Mouse (Mus musculus) lung, adult 18-20 months (tissue): ENCODE measurements at regions not wholly inside any gene's neighbourhood (a gene's known extent, or its start where the extent isn't known, plus 50 kb on each side); places are given as distances from the start of the nearest gene placed in this dataset.

Experiments
- DNase-seq, 2 experiments: peaks; one replicate each; pipeline ENCODE4 v3.0.0; 2022; ENCODE audit warnings: mixed read lengths in 2 of 2

DNA sequence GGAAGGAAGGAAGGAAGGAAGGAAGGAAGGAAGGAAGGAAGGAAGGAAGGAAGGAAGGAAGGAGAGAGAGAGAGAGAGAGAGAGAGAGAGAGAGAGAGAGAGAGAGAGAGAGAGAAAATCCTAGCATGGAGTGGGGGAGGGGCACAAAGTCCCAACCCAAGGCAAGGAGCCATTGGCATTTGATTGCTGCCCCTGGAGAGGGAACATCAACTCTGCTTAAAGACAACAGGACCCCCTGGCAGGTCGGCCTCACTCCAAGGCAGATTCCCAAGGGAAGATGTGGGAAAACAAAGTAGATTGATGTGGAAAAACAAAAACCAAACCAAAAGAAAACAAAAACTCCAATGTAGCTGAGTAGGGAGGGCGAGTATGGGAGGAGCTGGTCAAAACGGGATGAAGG is 49.9 kb upstream of the Fzd10 start:
- DNase-seq: no peak

DNA sequence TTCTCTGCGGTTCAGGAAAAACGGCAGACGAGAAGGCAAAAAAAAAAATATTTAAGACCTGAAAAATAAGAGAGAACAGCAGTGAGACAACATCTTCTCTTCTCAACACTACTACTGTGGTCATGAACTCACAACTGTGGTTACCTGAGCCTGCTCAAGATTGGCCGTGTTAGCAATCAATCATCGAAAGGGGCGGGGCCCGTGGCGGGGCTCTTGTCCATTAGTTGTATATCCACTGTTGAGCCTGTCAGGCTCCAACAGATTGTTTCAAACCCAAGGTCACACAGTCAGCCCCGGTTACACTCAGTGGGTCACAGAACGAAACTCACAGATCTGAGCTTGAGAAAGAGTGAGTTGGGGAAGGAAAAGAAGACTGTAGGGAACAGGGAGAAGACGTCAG is 50.8 kb upstream of the Fzd10 start:
- no peak for DNase-seq

DNA sequence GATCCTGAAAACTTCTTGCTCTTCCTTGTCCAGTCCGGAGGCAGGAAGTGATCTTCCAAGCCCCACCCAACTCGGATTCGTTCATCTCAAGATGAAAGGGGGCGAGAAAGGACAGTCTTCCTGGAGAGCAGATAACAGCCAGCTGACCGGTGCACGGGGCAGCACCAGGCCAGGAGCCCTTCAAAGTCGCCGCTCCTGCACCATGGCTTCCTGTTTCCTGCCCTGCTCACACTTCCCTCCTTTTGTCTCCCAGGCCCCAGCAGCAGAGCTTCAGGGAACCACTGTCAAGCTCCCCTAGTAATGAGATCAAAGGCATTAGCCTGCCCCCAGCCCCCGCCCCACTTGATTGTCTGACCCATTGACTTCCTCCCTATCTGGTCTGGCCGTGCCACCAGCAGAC is 58.6 kb upstream of the Fzd10 start:
- DNase-seq: peak in 1 of 2 experiments; percentile 2

DNA sequence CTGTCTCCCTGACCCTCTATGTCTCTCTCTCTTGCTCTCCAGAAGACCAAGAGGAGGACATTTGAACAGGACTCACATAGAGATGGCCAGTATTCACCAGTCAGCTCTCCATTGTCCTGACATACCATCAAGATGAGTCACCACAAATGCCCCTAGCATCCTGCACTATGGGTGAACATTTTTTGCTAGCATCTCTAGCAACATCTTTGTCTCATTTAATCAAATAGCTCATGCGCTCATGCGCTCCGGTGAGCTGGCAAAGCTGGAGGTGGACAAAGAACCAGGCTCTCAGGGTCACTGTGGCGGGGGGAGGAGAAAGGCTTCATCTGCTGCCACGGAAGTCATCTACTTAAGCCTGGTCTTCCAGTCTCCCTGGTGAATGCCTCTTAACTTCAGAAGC is 62.0 kb upstream of the Fzd10 start:
- DNase-seq: no peak

DNA sequence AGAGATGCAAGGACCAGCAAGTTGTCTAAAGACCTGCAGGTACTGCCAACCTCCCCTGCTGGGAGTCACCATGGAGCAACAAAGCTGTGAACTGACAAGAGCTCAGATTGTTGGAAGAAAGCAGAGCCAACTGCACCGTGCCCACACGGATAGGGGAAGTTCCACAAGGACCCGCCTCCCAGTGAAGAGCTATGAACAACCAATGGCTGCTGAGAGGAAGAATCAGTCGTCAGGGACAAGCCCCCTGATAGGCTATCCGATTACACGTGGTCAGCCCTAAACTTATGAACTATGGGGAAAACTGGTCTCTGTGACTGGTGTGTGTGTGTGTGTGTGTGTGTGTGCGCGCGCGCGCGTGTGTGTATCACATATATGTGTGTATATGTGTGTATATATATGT is 63.4 kb upstream of the Fzd10 start:
- no peak for DNase-seq

DNA sequence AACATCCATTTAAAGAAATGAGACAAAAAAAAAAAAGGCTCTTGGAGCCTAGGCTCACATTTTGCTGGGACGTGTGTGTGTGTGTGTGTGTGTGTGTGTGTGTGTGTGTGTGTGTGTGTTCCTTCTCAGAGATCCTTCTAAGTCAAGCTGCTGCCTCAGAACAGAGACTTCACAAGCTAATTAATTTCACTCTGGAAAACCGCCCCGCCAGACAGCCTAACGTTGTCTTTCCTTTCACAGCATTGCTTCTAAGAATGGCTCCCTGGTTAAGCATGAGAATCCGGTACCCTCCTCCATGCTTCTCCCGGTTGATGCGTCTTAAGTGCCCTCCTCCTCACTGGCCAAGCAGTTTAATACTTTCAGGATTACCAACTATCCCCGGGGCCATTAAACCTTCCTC is 64.3 kb upstream of the Fzd10 start:
- no peak for DNase-seq

DNA sequence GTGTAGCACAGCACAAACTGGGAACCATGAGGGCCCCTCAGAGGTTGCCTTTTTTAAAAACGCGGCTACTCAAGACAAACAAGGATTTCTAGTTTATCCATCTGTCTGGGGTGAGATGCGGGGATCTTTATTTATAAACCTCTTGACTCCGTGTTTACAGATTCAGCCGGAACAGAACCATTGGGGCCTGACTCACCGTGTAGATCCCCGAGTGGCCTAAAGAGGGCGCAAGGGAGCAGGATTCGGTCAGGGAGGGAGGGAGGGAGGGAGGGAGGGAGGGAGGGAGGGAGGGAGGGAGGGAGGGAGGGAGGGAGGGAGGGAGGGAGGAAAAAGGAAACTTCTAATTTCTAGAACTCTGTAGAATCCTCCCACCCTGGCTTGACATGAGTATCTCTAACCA is 73.4 kb upstream of the Fzd10 start:
- DNase-seq: no peak

DNA sequence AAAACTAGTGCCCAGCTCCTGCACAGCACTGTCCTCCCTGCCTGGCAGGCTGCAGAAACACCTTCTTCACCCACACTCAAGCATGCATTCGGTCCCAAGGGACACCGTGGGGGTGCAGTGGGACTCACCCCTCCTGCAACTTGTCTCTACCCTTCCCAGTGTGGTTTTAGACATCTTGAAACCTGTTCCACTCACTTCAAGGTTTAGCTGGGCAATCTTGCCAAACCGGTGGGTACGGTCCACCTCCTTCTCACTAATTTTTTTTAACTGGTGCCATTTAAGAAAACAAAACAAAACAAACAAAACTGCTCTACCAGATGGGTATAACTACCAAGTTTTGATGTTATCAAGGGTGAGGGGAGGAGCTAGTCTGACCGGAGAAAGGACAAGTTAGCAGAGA is 74.2 kb upstream of the Fzd10 start:
- DNase-seq: no peak

DNA sequence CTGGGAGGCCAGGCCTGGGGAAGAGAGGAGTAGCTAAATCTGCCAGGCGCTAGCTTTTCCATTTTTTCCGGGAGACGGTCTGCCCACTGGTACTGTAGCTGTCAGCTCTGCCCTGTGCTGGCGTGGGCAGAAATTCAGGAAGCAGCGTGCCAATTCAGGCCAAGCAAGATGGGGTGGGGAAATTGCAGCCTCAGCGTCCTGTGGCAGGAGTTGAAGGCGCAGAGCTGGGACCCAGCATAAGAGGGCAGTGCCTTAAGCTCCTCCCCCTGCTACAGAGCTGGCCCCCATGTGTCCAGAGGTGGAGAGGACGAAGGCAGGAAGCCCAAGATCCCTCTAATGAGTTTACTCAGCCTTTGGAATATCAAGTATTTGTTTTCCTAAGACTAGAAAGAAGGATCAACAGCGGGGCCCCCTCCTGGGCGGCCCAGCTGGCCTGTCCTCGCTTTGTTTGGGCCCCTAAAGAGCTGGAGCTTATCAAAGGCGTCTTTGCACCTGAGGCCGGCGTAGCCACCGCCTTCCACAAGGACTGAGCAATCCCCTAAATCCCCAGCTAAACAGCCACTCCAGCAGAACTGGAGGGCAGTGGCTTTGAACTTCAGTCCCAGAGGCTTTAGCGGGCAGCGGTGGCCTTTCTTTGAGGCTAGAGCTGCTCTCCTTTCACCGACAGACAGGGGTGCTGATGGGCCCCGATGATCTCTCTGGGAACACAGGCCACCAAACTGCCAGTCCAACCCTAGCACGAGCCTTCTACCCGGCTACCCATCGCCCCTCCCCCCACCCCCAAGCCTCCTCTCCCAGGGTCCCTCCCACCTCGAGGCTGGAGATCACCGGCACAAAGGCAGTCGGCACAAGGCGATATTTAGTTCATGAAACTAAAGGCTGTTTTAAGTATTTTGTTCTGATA is 76.0 kb upstream of the Fzd10 start:
- DNase-seq: no peak

DNA sequence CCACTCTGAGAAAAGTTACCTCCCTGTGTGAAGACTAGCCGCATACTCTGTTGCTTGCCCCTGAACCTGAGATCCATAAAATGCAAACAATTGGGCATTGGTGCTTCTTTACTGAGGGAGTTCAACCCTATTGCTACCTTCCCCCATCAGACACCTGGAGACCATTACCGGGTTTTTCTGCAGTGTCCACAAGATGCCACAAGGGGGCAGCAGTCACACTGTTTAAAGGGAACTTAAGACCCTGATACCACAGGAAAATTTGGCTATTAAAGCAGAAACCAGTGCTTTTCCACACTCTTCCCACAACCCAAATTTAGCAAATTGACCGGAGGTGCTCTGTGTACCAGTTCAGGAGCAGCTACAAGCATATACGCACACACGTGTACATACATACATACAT is 78.0 kb upstream of the Fzd10 start:
- DNase-seq: no peak

DNA sequence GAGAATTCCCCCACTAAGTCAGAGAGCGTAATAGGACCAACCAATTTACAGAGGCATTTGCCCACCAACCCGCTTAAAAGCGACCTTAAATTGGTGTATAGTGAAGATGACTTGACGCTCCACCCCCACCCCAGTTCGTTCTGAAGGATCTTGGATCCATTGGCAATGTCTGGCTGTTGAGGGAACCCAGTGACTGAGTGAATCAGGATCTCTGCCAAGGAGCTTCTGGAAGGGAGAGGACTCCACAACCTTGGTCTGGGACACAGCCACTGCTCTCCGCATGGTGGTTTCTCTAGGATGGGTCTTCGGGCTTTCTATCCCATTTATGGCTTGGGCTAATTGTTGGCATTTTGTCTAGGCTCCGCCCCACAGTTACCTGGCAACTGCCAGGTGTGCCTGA is 83.3 kb upstream of the Fzd10 start:
- no peak for DNase-seq

DNA sequence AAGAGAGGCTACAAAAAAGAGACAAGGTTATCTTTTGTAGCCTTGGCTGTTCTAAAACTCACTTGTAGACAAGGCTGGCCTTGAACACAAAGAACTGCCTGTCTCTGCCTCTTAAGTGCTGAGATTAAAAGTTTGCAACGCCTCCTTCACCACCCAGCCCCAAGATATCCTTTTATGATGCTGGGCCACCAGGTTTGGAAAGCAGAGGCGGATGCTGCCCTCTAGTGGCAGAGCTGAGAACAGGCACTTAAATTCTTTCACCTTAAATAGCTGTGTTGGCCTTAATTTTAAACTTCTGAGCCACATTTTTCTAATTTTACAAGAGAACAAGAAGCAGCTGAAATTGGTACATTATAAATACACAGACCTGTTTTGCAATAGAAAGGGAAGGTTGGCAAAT is 82.5 kb upstream of the Tmem132d start:
- no peak for DNase-seq

DNA sequence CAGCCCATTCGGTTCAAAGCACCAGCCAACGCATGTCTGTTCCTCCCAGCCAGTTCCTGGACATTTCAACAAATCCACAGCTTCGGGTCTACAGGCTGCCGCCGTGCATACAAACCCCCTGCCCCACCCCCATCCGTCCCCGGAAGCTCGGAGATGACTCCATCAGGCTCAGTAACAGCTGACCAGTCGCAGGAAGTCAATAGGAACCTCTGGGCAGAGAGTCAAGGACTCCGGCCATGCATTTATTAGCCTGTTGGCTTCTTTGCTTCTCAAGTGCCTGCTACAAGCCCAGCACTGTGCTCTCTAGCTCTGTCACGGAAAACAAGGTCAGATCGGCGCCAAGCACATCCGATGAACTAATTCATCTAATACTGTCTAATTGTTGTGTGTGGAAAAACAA is 80.4 kb upstream of the Tmem132d start:
- no peak for DNase-seq

DNA sequence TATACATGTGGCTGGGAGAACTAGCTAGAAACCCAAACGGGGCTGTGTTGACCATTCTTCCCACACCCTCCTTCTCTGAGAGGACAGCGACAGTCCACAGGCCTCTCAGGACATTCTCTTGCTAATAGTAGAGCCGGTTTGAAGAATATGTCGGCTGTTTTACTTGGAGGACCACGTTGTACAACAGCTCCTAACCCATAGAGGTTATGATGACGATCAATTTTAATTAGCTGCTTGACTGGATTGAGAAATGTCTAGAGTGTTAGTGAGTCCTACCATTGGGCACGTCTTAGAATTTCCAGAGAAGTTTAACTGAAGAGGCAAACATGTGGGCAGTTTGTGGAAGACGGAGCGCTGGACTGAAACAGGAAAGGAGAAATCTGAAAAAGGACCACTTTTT is 79.7 kb upstream of the Tmem132d start:
- DNase-seq: no peak

DNA sequence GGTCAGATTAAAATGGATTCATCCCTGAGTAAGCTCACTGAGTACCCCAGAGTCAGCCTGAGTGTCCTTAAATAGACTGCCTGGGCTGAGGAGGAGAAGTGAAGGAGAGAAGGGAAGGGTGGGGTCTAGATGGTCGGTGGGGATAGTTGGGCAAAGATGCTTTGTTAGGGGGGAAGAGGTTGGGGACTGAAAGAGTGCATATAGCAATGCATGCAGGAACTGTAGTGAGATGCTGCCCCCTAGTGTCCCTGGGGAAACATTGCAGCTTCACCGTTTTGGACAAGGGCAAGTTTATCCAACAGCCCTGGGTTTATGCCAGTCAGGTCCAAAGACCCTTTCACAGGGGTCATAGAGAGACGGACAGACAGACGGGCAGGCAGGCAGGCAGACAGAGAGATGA is 71.6 kb upstream of the Tmem132d start:
- DNase-seq: no peak

DNA sequence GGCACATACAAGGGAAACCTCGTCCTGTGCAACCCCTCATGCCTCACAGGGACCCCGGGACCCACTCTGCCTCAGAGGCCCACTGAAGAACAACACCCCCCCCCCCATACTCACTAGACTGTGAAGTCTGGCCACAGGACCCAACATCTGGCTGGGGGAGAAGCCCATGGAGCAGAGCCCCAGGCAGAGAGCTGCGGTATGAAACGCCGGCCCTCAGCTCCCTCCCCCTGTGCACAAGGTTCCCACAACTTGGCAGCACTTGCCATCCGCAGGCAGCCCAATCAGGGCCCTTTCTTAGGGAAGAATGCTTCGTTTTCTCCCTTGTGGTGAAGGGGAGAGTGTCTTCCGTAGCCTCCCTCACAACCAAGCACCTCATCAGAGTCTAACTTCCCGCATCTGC is 66.6 kb upstream of the Tmem132d start:
- DNase-seq: no peak

DNA sequence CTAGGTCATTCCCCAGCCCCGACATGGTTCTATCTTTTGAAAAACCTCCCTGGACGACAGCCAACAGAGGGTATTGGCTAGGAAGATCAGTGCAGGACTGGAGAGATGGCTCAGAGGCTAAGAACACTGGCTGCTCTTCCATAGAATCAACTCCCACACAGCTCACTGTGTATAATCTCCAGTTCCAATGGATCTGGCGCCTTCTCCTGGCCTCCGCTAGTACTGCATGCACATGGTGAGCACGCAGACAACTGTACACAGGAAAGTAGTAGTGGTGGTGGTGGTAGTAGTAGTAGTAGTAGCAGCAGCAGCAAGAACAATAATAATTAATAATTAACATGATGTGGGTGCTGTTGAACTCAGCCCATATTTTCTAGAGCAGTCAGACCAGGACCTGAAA is 66.2 kb upstream of the Tmem132d start:
- no peak for DNase-seq

DNA sequence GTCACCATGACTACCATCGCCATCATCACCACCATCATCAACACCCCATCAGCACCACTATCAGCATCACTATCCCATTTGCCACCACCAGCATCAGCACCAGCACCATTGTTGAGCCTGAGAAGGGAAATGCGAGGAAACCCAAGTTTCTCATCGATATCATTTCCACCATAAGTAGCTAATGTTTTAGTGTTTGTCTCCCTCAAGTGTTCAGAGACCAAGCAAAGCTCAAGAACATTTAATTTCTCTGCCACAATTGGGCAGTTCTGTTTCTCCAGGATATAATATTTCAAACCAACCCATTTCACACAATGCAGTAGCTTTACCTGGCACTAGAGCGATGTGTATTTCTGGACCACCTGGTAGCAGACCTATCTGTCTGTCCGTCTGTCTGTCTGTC is 59.7 kb upstream of the Tmem132d start:
- no peak for DNase-seq

DNA sequence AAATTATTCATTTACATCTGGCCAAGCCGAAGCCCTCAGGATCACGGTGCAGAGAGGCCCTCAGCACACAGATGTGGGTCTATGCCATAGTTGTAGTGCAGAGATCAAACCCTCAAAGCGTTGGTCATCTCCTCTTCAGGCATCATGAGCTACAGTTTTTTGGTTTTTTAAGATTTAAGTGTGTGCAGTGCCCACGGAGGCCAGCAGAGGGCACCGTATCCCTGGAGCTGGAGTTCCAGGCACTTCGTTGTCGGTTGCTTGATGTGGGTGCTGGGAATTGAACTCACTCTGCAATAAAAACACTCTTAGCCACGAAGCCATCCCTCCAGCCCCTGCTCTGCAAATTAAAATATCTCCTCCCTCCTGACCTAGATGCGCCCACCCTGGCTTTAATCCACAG is 58.3 kb upstream of the Tmem132d start:
- no peak for DNase-seq

DNA sequence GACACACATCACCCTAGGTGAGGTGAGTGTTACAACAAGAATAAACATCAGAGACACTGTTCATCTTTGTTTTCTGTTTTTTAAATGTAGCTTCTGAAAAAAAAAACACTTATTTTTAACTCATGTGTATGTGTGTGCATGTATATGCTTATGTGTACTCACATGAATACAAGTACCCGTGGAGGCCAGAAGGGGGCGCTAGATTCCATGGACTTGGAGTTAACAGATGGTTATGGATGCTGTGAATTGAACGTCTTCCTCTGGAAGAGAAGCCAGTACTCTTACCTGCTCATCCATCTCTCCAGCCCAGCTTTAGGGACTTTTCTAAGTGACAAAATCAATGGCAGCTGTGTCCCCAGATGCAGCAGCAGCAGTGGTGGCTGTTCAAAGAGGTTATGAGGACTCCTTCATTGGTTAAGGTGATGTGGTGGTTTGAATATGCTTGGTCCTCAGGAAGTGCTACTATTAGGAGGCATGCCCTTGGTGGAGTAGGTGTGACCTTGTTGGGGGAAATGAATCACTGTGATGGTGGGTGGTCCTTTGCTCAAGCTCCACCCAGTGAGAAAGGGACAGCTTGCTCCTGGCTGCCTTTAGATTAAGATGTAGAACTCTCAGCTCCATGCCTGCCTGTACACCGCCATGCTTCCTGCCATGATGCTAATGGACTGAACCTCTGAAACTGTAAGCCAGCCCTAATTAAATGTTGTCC is 56.1 kb upstream of the Tmem132d start:
- no peak for DNase-seq

DNA sequence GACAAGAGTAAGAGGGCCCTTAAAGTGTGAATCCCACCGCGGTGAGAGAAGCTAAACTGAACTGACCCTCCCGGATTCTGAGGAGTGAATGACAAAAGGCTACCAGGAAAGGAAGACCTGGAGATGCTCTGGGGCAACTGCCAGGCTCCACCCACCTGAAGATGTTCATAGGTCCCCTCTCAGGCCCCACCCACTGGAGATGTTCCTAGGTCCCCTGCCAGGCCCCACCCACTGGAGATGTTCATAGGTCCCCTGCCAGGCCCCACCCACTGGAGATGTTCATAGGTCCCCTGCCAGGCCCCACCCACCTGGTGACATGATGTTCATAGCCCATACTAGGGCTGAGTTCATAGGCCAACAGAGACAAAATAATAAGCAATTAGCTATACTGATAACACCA is 54.5 kb upstream of the Tmem132d start:
- no peak for DNase-seq

DNA sequence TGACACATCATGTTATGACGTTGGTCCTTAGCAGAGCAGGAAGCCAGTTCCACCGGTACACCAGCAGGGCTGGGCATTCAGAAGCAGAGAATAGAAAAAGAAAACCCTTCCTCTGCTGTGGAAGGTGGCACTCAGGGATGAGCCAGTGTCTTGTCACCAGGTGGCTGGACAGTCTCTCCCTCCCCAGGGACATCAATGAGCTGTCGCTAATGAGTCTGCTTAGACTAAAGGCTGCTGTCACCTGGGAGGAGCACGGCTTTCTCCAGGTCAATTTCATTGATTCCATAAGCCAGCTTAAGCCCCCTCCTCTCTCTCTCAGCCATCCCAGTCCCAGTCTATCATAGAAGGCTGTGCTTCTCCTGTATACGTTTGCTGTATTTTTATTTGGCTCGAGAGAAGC is 51.2 kb upstream of the Tmem132d start:
- no peak for DNase-seq

DNA sequence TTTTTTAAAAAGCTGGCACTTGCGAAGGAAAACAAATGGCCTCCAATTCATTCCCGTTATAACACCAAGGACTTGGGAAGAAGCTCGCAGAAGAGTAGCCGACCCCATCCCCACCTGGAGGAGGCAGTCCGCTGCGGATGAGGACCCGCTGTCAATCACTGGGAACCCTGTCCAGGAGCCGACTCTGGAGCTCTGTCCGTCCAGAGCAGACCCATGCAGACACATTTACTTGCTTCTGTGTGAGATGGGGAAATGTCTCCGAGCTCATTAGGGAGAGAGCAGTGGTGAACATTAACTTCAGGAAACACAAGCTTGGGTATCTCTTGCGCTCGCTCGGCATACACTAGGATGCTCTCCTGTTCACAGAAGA is 50.5 kb upstream of the Tmem132d start:
- DNase-seq: no peak

DNA sequence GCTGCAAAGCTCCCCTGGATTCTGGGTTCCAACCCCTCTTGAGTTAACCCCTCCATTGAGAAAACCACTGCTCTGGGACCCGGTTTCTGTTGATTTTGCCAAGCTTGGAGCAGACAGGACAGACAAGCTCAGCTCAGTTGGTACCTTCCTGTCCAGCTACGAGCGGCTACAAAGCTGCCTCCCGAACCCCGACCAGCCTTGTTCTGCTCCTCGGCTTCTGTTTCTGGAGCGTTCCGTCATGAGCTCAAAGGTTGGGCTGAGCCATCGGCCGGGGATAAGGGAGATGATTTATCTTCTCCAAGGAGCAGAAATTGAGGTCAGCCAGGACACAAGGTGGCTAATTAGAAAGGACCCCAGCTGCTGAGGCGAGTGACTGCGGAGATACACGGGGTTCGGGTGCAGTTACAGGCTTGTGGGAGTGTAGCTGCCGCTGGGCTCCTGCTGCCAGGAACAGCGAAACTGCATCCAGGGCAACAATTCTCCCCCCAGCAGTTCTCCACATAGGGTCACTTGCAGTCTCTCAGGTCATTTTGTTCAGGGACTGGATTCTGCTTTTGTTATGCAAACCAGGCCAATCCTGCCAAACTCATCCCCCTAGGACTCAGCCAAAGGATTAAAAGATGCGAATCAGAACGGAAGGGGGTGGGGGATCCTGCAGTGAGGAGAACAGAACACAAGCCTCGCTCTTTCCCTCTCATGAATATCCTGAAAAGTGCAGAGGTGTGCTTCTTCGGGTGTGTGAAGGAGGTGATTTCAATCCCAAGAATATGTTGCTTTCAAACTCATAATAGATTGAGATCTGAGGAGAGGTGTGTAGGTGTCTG is 50.0 kb upstream of the Tmem132d start:
- DNase-seq: no peak
